Mouse (Mus musculus): ENCODE data around the gene Slc4a1.

DNA sequence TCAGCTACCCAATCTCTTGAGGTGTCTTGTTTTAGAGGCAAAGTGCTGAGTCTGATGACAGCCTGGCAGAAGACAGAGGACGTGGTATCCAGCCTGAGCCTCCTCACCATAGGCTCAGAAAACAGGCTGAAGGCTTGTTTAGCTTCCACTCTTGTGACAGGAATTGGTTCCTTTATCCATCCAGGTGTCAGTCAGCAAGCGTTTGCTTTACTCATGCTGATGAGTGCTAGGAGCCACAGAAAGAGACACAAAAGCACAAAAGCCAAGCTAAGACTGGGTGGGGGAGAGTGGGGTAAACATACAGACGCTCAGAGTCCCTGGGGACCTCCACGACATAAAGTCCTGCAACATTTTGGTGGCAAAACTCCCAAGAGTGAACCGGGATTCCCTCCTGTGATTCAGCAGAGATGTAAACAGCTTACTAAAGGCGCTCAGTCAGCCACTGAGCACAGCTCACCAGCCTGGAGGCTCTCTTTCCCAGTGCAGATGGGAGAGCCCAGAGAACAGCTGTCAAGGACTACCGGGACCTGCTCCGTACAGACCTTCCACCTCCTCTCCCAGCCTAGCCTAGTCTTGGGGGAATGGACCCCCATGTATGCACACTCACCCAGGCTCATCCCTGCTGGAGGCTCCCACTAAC is 10.3 kb upstream of the Slc4a1 start:
- no peak for TF ChIP-seq POLR2A (IDR thresholded peaks at IDR 0.05; ENCODE audit: borderline replicate concordance, insufficient read depth, low read length)
- no peak for TF ChIP-seq CTCF (IDR thresholded peaks at IDR 0.05; ENCODE audit: borderline replicate concordance, insufficient read depth, low read depth, low read length)
